Mouse (Mus musculus): ENCODE results near the gene Klhl8.
A peak's percentile ranks its signal among the peaks of the same experiment; 100 is the strongest.

Gene Klhl8

DNA sequence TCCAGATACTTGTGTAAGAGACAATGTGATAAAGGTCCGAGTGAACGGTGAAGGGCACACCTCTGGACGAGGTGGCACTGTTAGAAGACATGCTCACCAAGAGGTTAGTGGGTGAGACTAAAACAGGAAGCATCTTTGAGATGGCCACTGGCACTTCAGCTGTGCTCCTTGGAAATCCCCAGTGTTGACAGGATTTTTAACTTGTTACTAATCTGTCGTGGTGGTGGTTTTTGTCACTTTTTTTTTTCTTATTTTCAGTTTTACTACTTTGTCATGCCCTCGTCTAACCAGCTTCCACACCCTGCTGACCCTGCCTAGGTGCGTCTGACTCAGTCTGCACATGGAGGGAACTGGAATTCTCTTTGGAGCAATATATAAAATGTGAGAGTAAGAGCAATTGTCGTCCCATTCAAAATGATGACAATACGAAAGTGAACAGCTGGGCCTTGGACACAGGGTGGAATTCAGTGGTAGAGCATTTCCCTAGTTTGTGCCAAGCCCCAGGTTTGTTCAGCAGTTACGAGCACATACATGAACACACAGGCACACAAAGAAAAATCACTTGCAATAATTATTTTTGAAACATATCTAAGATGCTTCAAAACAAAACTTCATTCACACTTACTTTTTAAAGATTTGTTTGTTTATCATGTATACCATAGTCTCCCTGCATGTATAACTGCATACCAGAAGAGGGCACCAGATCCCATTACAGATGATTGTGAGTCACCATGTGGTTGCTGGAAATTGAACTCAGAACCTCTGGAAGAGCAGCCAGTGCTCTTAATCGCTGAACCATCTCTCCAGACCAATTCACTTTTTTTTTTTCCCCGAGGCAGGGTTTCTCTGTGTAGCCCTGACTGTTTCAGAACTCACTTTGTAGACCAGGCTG lies 3.5 kb upstream of the Klhl8 start:
- DNase-seq = no peak

GRCm38 (mm10) chr5:103913150-103913549 lies 2.1 kb upstream of the Klhl8 start:
- no peak for DNase-seq

- peak in 1 of 2 experiments; percentile 20 for DNase-seq
Measured at GRCm38 (mm10) chr5:103911555-103911954, 496 bp upstream of the Klhl8 start.

DNA sequence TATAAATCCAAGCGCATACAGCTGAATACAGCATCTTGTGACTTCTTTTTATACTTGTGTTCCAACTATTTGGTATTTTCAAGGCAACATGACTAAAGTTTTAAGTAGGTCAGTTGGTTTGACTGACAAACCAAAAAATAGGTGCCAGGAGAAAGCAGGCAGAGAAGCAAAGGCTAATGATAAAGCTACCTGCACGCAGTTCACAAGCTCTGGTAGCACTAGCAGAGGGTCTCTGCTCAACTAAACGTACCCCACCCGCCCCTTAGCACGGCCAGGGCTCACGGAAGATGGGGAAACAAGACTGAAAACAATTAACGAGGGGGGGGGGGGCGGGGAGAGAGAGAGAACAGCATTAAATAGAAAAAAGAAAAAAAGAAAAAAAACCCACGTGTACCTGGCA lies 903 bp downstream of the Klhl8 start:
- DNase-seq = no peak

DNA sequence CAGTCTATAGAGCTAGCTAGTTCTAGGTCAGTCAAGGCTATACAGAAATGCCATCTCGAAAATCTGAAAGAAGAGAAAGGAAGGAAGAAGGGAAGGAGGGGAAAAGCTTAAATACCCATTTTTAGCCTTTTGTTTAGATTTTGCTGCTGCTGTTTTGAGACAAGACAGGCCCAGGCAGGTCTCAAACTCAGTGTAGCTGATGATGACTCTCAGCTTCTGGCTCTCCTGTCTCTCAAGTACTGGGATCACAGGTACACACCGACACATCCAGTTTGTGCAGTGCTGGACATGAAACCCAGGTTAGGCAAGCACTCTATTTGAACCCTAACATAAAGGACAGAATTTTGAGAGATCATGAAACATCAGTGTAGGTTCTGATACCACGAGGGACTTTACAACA lies 1.6 kb downstream of the Klhl8 start:
- no peak for DNase-seq

DNA sequence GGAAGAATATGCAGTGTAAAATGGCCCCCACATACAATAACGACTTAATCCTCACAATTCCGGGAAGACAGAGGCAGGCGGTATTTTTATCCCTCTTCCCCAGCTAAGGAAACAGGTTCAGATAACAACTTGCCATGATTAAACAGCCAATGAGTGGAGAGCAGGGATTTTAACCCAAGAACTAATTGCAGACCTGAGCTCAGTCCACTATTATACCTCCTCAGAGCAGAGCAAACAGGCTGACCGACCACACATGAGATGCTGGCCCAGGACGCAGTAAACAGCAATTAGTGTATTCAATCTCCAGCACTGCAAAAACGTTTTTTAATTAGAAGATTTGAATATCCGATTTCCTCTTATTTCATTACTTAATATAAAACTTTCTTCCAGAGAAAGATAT lies 2.2 kb downstream of the Klhl8 start:
- DNase-seq = no peak

GRCm38 (mm10) chr5:103907844-103908243 lies 3.2 kb downstream of the Klhl8 start:
- DNase-seq = no peak

GRCm38 (mm10) chr5:103906173-103906572 lies 4.9 kb downstream of the Klhl8 start:
- no peak for DNase-seq

- no peak for DNase-seq
Measured at GRCm38 (mm10) chr5:103898310-103898709, 12.7 kb downstream of the Klhl8 start.

DNA sequence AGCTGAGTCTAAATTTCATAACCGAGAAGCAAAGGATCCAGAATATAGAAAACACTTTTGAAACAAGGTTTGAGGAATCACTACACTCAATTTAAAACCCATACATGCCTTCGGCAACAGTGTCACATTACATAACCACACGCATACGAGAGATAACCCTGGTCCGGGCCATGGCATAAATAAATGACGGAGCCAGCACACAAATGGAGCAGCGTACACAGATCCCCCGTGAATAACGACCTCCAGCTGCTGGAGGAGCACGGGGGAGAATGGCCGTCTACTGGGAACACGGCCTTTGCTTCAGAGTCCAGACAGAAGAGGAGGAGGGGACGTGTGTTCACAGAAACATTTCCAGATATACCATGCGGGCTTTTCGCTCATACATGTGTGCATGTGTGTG lies 21.3 kb downstream of the Klhl8 start:
- DNase-seq = no peak

- DNase-seq = no peak
Measured at GRCm38 (mm10) chr5:103863759-103864158, 47.3 kb downstream of the Klhl8 start.

DNA sequence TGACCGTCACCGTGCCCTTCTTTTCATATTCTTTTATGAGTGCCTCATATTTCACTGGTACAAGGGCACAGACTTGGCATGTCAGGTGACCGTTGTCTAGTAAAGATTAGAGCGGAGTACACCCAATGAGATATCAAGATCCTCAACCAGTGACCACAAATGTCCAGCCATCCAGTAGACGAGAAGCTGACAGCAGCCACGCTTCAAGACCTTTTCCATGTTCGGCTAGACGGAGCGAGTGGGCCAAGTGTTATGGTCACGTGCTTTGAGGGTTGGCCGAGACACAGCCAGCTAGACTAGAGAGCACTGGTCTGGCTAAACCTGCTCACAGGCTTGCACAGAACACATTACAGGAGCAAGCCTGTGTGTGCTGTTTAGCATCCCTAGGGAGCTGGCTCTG lies 50.4 kb downstream of the Klhl8 start:
- DNase-seq = no peak

- no peak for DNase-seq
Measured at GRCm38 (mm10) chr5:103857151-103857550, 53.9 kb downstream of the Klhl8 start.

DNA sequence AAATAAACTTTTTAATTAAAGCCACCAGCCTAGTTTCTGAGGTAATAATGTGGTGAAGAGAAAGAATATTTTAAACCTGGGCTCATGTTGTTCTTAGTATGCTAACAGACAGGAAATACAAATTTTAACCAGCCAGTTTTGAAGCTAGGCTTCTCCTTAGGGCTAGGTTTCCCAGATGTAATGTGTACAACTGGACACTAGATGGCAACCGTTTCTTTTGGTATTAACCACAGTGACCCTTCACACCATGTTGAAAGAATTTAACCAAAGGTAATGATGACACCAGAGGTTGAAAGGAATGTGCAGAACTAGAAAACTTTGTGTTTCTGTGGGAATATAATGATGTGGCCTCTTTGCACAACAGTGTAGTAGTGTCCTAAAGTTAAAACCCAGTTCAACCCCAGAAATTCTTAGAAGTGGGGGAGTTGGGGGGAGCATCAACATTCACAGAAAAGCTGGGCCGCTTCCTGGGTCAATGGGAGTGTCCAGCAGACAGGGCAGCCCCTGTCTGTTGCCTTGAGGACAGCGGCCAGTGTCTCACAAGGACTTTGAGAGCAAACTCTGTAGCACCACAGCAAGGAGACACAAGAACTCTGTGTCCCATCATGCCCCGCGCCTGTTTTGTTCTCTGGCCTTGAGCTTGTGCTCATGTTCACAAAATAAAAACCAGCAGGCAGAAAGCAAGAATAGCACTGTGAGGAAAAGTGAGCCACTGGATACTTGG lies 54.6 kb downstream of the Klhl8 start:
- peak in 1 of 2 experiments; percentile 51 for DNase-seq

DNA sequence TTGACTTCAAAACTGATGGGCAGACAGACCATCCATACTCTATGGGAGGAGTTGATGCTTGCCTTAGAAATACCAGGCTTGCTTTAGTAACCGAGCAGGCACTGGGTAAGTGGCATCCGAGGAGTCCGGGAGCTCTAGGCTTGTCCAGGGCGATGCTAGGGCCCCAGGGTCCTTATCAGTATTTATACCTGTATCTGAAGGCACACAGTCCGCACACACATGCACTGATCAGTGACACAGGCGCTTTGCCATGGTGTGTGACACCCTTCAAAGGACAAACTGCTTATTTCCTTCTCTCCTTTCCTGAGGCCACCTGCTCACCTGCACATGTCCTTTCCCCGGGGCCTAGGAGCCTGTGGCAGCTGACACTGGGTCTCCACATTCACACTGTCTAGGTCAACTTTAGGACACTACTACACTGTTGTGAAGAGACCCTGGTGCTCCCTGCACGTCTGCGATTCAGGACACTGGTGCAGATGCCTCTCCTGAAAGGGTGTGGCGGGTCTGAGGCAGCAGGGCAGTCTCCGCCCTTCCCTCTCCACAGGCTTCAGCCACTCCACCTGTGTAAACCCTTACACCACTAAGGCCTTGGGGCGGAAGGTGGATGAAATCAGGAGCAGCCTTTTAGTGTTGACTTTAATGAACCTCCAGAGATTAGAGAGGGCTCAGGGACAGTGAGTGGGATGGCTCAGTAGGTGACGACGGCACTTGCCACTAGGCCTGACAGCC lies 55.4 kb downstream of the Klhl8 start:
- no peak for DNase-seq

- DNase-seq = no peak
Measured at GRCm38 (mm10) chr5:103854807-103855194, 56.3 kb downstream of the Klhl8 start.

DNA sequence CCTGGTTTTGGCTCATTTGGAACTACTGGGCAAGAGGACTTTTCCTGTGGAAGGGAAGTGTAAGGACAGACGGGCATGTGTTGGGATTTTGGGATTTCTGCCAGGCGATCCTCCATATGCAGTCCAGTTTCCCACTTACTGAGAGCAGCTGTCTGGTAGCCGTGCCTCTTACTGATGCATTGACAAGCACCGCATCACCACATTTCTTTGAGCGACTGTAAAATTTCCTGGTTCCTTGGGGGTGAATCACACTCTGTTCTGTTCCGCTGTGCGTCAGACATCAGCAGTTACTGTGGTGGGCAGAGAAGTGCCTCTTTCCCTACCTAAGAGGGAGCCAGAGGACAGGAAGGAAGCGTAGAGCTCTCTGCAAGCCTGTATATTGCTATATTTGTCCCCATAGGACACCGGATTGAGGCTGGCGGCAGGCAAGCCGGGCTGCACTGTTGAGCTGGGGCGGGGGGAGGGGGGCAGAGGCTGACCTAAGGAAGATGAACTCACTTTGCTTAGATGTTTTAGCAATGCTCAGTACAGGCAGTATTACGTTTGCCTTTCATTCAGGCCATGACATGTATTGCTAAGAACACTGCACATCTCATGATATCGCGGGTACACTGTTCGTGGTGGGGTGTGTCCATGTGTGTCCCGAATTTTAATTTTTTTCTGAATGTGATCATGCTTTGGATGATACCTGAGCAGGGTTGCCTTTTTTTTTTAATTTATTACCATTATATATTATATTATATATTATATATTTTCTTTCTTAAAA lies 56.8 kb downstream of the Klhl8 start:
- peak; percentile 49 to 66 for DNase-seq

DNA sequence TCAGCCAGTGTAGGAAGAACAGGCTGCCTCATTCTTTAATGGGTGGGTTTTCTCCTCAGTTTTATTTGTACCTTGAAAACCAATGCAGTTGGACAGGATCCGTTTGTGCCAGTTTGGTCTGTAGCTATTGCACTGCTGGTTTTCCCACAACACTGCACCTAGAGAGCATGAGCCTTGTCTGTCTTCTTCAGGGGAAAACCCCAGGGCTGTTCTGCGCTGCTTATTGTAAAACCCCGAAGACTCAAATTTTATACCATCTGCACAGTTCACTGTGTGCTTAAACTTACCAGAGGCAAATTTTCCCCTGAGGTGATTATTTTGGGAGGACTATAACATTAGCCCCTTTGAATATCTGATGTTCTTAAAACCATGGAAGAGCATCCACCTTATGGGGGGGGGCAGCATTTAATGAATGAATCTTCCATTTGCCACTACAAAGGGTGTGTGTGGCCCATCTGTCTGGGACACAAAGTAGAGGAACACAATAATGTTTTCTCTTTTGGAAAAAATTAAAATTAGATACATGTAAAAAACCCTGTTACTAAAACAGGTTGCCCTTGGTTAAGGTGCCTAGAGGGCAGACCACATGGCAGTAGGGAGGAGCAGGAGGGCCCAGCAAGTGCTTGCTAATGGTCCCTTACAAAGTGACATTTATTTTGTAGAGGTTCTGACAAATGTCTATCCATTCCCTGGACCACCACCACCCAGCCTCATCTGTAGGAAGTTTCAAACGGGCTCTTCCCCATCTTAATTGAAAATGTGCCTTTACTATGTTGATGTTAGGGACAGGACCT lies 58.1 kb downstream of the Klhl8 start:
- DNase-seq = no peak

DNA sequence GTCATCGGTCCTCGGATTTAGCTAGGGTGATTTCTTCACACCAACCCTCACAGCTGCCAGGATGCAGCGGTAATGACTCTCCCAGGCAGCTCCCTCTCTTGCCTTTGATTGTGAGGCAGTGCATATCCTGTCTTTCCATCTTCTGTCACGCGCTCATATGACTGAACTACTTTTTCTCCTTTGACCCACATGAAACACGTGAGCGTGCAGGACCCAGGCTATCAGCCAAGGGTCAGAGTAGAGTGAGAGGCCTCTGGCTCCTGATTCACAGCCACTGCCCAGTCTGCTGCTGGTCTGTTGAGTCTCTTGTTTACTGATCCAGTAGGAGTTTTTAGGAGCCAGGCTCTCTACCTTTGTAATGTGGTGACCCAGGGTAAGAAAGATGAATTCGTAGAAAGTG lies 62.5 kb downstream of the Klhl8 start:
- no peak for DNase-seq

DNA sequence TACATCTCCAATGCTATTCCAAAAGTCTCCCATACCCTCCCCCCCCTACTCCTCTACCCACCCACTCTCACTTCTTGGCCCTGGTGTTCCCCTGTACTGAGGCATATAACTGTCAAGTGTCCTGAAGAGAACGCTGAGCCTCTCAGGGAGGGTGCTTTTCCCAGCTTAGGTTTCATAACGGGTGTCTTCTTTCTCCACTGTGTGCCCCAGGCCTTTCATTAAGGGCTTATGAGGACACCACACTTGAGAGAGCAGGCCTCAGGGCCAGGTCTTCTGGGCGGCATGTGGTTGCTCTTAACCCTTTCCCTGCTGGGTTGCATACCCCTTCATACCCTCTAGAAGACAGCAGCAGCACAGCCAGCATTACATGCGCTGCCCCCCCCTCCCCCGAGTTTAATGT lies 64.5 kb downstream of the Klhl8 start:
- DNase-seq = no peak

- DNase-seq = no peak
Measured at GRCm38 (mm10) chr5:103846154-103846551, 64.9 kb downstream of the Klhl8 start.

All from cerebellum, postnatal 25 days (tissue).